ENCODE assay signal across 7 mouse cellular contexts in the genomic region with DNA sequence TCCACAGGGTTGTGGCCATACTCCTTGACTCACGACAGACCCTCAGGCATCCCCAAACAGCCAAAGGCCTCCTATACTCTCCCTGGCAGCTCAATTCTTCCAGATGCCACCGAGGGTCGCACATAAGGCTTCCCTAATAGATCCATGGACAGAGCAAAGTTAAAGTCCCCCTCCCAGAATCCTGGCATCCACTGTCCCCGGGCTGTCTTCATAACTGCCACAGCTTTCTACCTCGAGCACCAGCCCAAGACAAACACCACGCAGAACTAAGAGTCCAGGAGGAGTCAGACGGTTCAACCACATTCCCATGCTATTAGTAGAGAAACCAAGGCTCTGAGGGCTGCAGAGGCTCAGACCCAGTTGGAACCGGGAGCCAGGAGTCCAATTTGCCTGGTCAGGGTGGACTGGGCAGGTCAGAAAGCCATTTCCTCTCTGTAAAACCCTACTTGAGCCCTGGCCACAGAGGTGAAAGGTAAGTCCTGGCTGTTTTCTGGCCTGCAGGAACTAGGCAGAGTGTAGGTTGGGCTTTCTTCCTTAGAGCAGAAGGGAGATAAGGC. TPM values are rescaled to one million over a fixed set of nuclear protein-coding genes. Genes with fewer than 3 reads are reported as not detected.
A peak's percentile ranks its signal among the peaks of the same experiment; 100 is the strongest.
DNase-seq lines count a peak whose midpoint lies in the region; ATAC-seq and TF ChIP-seq lines count a peak whose summit lies in the region.

No protein-coding gene starts in this region.

- 48% methylated on average over 8 of the region's 8 CpGs for WGBS in kidney, embryonic 15.5 days
- 59% methylated on average over 8 of the region's 8 CpGs for WGBS in limb, embryonic 10.5 days

- H3K79me3 ChIP-seq in C2C12 (ENCODE audit: low read depth): peaks cover 64% of the 10 kb centered on the region

- CTCF ChIA-PET in Patski (lab: Charles Lee): no interaction called here

- H3K4me1 ChIP-seq in kidney, embryonic 15.5 days: peaks cover 56% of the 10 kb centered on the region
- peaks cover 53% of the 10 kb centered on the region for H3K4me1 ChIP-seq in limb, embryonic 10.5 days

- no peaks in the 10 kb centered on the region for H3K27me3 ChIP-seq in kidney, embryonic 15.5 days
- H3K27me3 ChIP-seq in C2C12 (ENCODE audit: control insufficient read depth, insufficient read depth, insufficient read length) (no peaks in the 10 kb centered on the region), Patski (no peaks in the 10 kb centered on the region)
- H3K27me3 ChIP-seq in limb, embryonic 10.5 days (ENCODE audit: low read depth, poor library complexity, severe bottlenecking): peaks cover 6% of the 10 kb centered on the region; the same call in 1 of the 2 replicates

- H3K9me3 ChIP-seq in kidney, embryonic 15.5 days (replicated peaks): no peaks in the 10 kb centered on the region
- H3K9me3 ChIP-seq in limb, embryonic 10.5 days (replicated peaks): no peaks in the 10 kb centered on the region

- POLR2A ChIA-PET in Patski (lab: Charles Lee): interaction anchor here (1.9 kb wide), 1 partner anchor 8 kb away, joined by 7 read pairs; a partner anchor contains a TSS

- in situ Hi-C loops in Patski (cut with MboI; ENCODE audit: low pct_unique_long_range_greater_than_20kb): no loop called here

- peak overlapping the region; percentile 45 for H3ac ChIP-seq in C2C12 (ENCODE audit: control insufficient read depth, insufficient read length, low read depth)

- H3K27ac ChIP-seq in kidney, embryonic 15.5 days: peak overlapping the region; percentile 67
- H3K27ac ChIP-seq in limb, embryonic 10.5 days: 0 out of 2 replicates have a peak overlapping the region, but pooled peaks have one; percentile 3

- H3K9ac ChIP-seq in kidney, embryonic 15.5 days: no peak overlapping the region

- H3K36me3 ChIP-seq in kidney, embryonic 15.5 days: peaks cover 4% of the 10 kb centered on the region; the same call in 1 of the 2 replicates
- peaks cover 65% of the 10 kb centered on the region for H3K36me3 ChIP-seq in C2C12 (ENCODE audit: control insufficient read depth, insufficient read depth)
- peaks cover 15% of the 10 kb centered on the region for H3K36me3 ChIP-seq in limb, embryonic 10.5 days

- no peak for TF ChIP-seq CTCF in C2C12 (IDR thresholded peaks at IDR 0.05; ENCODE audit: control insufficient read depth, insufficient read depth, insufficient read length)
- TF ChIP-seq CTCF in Patski (IDR thresholded peaks at IDR 0.05): no peak

- H3K4me2 ChIP-seq in kidney, embryonic 15.5 days: no peak overlapping the region

- no peak for DNase-seq in kidney, postnatal 4 days
- DNase-seq in Patski (ENCODE audit: low read depth, low spot score): no peak
- no peak for DNase-seq in limb, embryonic 10.5 days (ENCODE audit: low spot score)
- DNase-seq in c-Kit-positive CD71-positive TER-119-positive erythroid progenitor cells, embryonic 14.5 days (ENCODE audit: low spot score): no peak
- no peak for DNase-seq in retina, postnatal 1 day

- no peak for ATAC-seq in kidney, embryonic 15.5 days (replicated peaks; ENCODE audit: low FRiP score)
- ATAC-seq in Patski: peak; percentile 25

- peaks cover 93% of the 10 kb centered on the region for H3K79me2 ChIP-seq in C2C12 (ENCODE audit: control insufficient read depth, insufficient read depth)

- H3K4me3 ChIP-seq in kidney, embryonic 15.5 days (replicated peaks): no peak overlapping the region
- peak overlapping the region; percentile 12 for H3K4me3 ChIP-seq in C2C12 (ENCODE audit: insufficient read depth, poor library complexity, severe bottlenecking)
- H3K4me3 ChIP-seq in limb, embryonic 10.5 days: no peak overlapping the region

TF ChIP-seq in C2C12, 6 proteins besides CTCF, POLR2A, EP300 and RAD21:
- TF ChIP-seq MYOD1 (IDR thresholded peaks at IDR 0.05; ENCODE audit: control insufficient read depth, insufficient read length, low read depth): no peak

RNA-seq across cellular contexts. Expression of a gene that starts 8.8 kb away (rescaled TPM):
- 18.3 and 21.0 TPM in 2 replicates for polyA plus RNA-seq in kidney, embryonic 15.5 days (2015; fragmentation: Nextera tagmentation; extraction: Ambion mirVana)
- polyA plus RNA-seq in C2C12 (2012; fragmentation: generic; extraction: Trizol) (36.4 TPM), Patski (2021) (29.0 TPM)
- polyA plus RNA-seq in limb, embryonic 10.5 days (2016; fragmentation: Nextera tagmentation; extraction: Ambion mirVana): 9.9 and 17.0 TPM in 2 replicates
